Comparison of ENCODE assay signal across 15 mouse cellular contexts in the genomic region with DNA sequence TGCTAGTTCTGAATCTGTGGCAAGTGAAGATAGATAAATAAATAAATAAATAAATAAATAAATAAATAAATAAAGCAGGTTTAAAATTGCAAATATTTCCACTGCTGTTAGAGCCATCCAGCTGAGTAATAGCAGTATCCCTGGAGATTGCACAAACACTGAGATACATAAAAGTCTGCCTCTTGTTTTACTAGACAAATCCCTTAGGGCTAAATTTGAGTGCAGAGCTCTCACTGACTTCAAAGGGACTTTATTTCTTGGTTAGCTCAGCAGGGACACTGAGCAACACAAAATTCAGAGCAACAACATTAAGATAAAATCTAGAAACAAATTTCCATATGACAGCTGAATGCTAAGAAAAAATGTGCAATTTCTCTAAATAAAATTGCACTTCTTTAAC.
"Had no signal": no experiment of that assay in that cellular context is flagged by ENCODE, and none has a peak within 500 bp of the region (broad histone marks: within the 10 kb centered on the region; RNA-seq: fewer than 3 reads in every experiment).

No protein-coding gene starts in this region.

- H3K9me3 ChIP-seq: kidney, embryonic 15.5 days; limb, embryonic 13.5 days; liver, embryonic 13.5 days; neural tube, embryonic 12.5 days; neural tube, embryonic 15.5 days had no signal

- H3K9ac ChIP-seq: kidney, embryonic 15.5 days; limb, embryonic 13.5 days; liver, embryonic 13.5 days; neural tube, embryonic 12.5 days; neural tube, embryonic 15.5 days had no signal

- H3K4me2 ChIP-seq: kidney, embryonic 15.5 days; limb, embryonic 13.5 days; liver, embryonic 13.5 days; neural tube, embryonic 12.5 days; neural tube, embryonic 15.5 days had no signal

- H3K27ac ChIP-seq: kidney, embryonic 15.5 days; layer of hippocampus, adult 2 months; limb, embryonic 13.5 days; liver, embryonic 13.5 days; neural tube, embryonic 12.5 days; neural tube, embryonic 15.5 days had no signal

- DNase-seq: kidney, adult 11 months; kidney, adult 8-10 months; kidney, postnatal 14 days; left cerebral cortex, postnatal 4 days; liver, embryonic 13.5 days; lung, adult 2 months; lung, postnatal 14 days; lung, postnatal 4 days; thymus, adult 18-20 months; thymus, postnatal 36 days had no signal

- H3K4me1 ChIP-seq: kidney, embryonic 15.5 days; limb, embryonic 13.5 days; liver, embryonic 13.5 days; neural tube, embryonic 12.5 days; neural tube, embryonic 15.5 days had no signal

- H3K27me3 ChIP-seq: kidney, embryonic 15.5 days; limb, embryonic 13.5 days; liver, embryonic 13.5 days; neural tube, embryonic 12.5 days; neural tube, embryonic 15.5 days had no signal

- H3K36me3 ChIP-seq: kidney, embryonic 15.5 days; limb, embryonic 13.5 days; liver, embryonic 13.5 days; neural tube, embryonic 12.5 days; neural tube, embryonic 15.5 days had no signal

- H3K4me3 ChIP-seq: kidney, embryonic 15.5 days; layer of hippocampus, adult 2 months; limb, embryonic 13.5 days; liver, embryonic 13.5 days; neural tube, embryonic 12.5 days; neural tube, embryonic 15.5 days had no signal
